Mouse (Mus musculus) spleen, adult 2 months (tissue): ENCODE results near the gene Gdi2.

Experiments used
- CTCF ChIP-seq: fragments of 200-500 bp; IDR thresholded peaks from 2 replicates; pipeline ENCODE4 v1.5.1; 2011; ENCODE audit warnings: mild to moderate bottlenecking, inconsistent platforms; ENCODE audit not compliant: insufficient read depth, insufficient read length, insufficient replicate concordance; ENCODE audit errors: extremely low read depth
- POLR2A ChIP-seq: fragments of 200-500 bp; IDR thresholded peaks from 2 replicates; pipeline ENCODE4 v1.6.1; 2011; ENCODE audit warnings: low read depth, low read length, inconsistent platforms

- TF ChIP-seq CTCF: no peak
- no peak for TF ChIP-seq POLR2A
Measured at GRCm38 (mm10) chr13:3563130-3563529, 25.3 kb downstream of the Gdi2 start.
